Mouse (Mus musculus): ENCODE measurements around the gene Eif4e2. TPM values are rescaled to one million over a fixed set of nuclear protein-coding genes. Genes with fewer than 3 reads are reported as not detected.

The Eif4e2 gene
- total RNA-seq, 4 experiments from 2014 or later, result 54.7 to 68.0 (median 59.8) TPM

- no peak for DNase-seq (ENCODE audit: low spot score in 2 of 2)
Observed at GRCm38 (mm10) chr1:87263257-87263656, 49.5 kb downstream of the Eif4e2 start.

GRCm38 (mm10) chr1:87263796-87264133 lies 50.1 kb downstream of the Eif4e2 start:
- DNase-seq (ENCODE audit: low spot score in 2 of 2), result no peak

- DNase-seq (ENCODE audit: low spot score in 2 of 2), result no peak
Observed at GRCm38 (mm10) chr1:87264134-87265006, 50.7 kb downstream of the Eif4e2 start, which contains the start of gene Efhd1. Gene Efhd1, plus strand, starts transcription at chr1:87264363.

GRCm38 (mm10) chr1:87265200-87265599 lies 51.5 kb downstream of the Eif4e2 start:
- DNase-seq (ENCODE audit: low spot score in 2 of 2), result no peak

DNA sequence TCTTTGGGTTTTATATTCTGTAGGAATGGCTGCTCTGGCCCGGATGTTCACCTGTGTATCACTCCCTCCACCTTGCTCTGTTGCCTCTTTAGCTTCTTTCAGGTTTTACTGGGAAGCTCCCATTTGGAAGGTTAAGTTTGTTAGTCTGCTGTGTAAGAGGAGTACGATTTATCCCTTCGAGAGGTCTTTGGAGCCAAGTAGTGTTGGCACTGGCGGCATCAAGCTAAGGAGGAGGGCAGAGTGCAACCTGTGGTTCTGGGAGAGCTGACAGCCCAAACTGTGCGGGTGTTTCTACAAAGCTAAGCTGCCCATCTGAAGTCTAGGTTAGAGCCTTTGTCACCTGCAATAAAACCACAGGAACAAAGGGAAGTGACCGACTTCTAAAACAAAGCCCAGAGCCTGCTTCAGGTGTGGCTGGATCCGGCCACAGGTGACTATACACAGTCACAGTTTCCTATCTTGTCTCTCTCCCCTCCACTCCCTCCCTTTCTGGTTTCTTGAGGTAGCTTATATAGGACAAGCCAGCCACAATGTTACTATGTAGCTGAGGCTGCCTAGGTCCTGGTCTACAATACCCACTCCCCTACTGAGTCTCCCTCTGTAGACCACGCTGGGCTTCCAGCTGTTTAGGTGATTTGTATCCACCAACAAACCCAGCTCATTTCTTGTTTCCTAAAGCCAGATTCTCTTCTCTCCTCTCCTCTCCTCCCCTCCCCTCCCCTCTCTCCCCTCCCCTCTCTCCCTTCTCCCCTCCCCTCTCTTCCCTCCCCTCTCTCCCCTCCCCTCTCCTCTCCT lies 52.8 kb downstream of the Eif4e2 start:
- no peak for DNase-seq (ENCODE audit: low spot score in 2 of 2)

DNA sequence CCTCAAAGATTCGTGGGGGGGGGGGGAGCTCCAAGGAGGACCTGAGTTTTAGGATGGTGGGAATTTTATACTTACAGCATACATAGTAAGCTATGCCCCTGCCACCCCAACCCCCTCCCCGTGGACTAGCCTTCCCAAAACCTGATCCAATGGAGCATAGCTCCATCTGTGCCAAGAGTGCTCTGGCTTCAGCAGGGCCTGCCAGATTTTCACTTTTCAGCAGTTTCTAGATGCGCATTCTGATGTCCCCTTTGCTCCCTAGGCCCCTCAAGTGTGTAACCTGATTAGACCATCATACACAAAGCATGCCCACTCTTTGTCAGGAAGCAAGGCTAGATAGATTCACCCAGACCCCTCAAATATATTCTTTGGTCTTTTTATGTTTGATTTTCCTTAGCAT lies 56.5 kb downstream of the Eif4e2 start:
- DNase-seq (ENCODE audit: low spot score in 2 of 2), result no peak

- DNase-seq (ENCODE audit: low spot score in 2 of 2), result no peak
Observed at GRCm38 (mm10) chr1:87270641-87271467, 57.1 kb downstream of the Eif4e2 start.

GRCm38 (mm10) chr1:87271596-87271995 lies 57.9 kb downstream of the Eif4e2 start:
- DNase-seq (ENCODE audit: low spot score in 2 of 2), result no peak

GRCm38 (mm10) chr1:87272462-87272861 lies 58.7 kb downstream of the Eif4e2 start:
- DNase-seq (ENCODE audit: low spot score in 2 of 2), result no peak

DNA sequence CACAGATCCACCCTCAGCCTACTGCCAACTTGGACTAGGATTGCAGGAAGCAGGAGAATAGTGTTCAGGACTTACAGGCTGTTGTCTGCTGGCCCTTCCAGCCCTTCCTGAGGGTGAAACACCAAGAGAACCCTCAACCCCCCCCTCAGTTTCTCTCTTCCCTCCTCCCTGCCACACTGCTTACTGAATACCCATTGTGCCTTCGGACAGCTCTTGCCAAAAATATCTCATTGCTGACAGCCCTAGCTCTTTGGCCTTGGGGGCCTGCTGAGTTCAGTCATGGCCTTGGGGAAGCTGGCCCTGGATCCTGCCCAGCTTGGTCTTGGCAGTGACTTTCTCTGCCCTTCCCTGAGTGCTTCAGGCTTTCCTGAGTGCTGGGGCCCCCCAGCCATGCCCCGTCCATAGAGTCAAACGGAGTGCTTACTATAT lies 59.8 kb downstream of the Eif4e2 start:
- peak; percentile 54 to 68 for DNase-seq (ENCODE audit: low spot score in 2 of 2)

DNA sequence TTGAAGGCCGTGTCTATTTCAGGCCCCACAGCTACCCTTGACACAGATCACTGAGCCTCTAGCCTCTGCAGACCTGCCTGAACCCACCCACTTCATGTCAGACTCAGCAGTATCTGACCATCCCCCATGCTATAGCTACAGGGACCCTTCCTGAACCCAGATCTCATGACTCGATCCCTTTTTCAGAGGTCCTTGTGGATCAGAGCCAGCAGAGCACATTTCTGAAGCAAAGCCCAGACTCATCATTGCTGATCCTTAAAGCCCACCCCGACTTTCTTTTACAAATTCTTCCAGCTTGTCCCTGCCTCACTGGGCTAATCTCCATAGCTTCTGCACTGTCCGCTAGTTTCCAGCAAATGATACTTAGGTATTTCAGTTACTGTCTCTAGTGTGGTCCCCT lies 60.4 kb downstream of the Eif4e2 start:
- DNase-seq (ENCODE audit: low spot score in 2 of 2), result no peak

GRCm38 (mm10) chr1:87275151-87275550 lies 61.4 kb downstream of the Eif4e2 start:
- DNase-seq (ENCODE audit: low spot score in 2 of 2), result no peak

- DNase-seq (ENCODE audit: low spot score in 2 of 2), result no peak
Observed at GRCm38 (mm10) chr1:87276056-87276455, 62.3 kb downstream of the Eif4e2 start.

GRCm38 (mm10) chr1:87280281-87280680 lies 66.6 kb downstream of the Eif4e2 start:
- DNase-seq (ENCODE audit: low spot score in 2 of 2), result no peak

DNA sequence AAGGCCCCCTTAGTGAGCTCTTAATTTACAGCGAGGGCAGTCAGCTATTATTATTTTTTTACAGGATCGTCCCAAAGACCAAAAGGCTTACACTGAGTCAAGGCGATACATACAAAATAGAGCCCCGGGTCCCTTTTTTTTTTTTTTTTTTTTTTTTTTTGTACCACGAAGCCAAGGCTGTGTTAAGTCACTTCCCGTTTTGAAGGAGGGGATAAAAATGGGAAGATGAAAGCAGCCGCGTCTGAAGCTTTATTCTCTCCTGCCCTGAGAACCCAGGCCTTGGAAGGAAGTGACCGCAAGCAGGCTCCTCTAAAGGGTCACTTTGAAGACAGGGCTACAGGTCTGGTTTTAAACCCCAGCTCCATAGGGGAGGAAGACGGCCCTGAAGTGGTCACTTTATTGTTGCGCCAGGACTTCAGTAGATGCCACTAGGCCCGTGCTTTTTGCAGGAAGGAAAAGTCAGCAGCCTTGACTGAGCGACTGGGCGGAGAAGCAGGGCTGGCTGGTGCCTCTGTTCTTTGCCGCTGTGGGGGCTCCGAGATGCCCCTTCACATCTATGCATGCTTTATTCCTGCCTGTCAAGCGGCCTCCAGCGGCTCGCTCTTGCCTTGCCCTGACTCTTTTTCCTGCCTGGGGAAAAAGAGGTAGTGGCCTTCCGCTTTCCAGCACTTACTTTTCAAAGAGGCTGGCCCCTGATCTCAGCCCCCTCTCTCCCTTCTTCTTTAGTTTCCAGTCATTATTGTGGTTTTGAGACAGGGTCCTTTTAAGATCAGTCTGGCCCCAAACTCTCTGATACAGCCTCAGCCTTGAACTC lies 68.1 kb downstream of the Eif4e2 start:
- no peak for DNase-seq (ENCODE audit: low spot score in 2 of 2)

- DNase-seq (ENCODE audit: low spot score in 2 of 2), result no peak
Observed at GRCm38 (mm10) chr1:87282413-87282788, 68.7 kb downstream of the Eif4e2 start.

DNA sequence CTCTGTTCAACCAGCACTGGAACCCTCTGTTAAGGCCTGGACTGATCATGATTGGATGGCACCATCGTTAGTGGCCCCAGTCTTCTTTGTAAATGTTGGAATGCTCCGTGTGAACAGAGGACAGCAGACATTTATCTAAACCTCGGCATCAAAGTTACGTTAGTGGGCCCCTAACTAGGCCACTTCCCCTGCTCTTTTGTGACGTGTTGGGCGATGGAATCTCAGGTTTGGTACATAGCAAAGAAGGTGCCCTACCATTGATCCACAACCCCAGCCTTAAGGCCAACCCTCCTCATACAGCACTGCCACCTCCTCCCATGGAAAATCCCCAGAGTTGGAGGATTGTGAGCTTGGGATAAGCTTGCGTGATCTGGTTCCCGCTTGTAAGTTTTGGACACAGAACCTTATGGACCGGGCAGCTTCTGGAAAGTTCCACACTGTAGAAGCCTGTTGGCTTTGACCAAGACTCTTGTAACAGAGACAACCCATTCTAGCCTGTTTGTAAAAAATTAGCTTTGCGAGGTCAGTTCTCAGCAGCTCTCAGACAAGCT lies 69.8 kb downstream of the Eif4e2 start:
- DNase-seq (ENCODE audit: low spot score in 2 of 2), result no peak

DNA sequence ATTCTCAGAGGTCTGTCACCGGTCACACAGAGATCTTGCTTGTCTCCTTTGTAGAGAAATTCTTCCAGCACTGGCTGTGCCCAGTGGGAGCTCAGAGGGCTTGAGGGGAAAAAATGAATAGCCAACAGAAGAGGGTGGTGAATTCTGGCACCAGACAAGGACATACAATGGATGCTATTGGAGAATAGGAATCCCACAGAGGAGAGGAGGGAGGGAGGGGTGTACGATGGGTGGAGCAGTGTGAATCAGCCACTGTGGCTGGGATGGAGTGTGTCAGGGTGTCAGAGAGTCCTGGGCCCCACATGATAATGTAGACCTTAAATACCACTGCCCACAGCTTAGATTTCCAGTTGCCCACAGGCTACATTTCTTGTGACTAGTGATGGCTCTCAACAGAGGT lies 73.4 kb downstream of the Eif4e2 start:
- DNase-seq (ENCODE audit: low spot score in 2 of 2), result no peak

Measured in layer of hippocampus, adult 8-10 months (tissue).